Mouse (Mus musculus) forebrain, postnatal 0 days (tissue): ENCODE data around the gene Traf3. TPM values are rescaled to one million over a fixed set of nuclear protein-coding genes. Genes with fewer than 3 reads are reported as not detected.

Experiments
- ATAC-seq: fragments of 200-750 bp; cut with Nextera tagmentation; 2 replicates; pipeline ENCODE4 v1.8.0; 2017; ENCODE audit warnings: mild to moderate bottlenecking, moderate library complexity
- DNase-seq: peaks from one replicate; pipeline ENCODE4 v3.0.0-alpha.2; 2015
- H3K27ac ChIP-seq: fragments of 300-500 bp; sonication (generic); 2 replicates; pipeline ENCODE4 v1.5.1; 2014; ENCODE audit warnings: low read depth, mild to moderate bottlenecking, antibody characterized with exemption, low read length, moderate library complexity, mixed read lengths
- H3K27me3 ChIP-seq: fragments of 300-500 bp; sonication (generic); 2 replicates; pipeline ENCODE4 v1.6.1; 2014; ENCODE audit warnings: mild to moderate bottlenecking, low read length, mixed read lengths; ENCODE audit not compliant: insufficient read depth
- H3K36me3 ChIP-seq: fragments of 300-500 bp; sonication (generic); 2 replicates; pipeline ENCODE4 v1.6.1; 2014; ENCODE audit warnings: mild to moderate bottlenecking, moderate library complexity; ENCODE audit not compliant: insufficient read depth
- H3K4me1 ChIP-seq: fragments of 300-500 bp; sonication (generic); 2 replicates; pipeline ENCODE4 v1.6.1; 2014; ENCODE audit warnings: antibody characterized with exemption; ENCODE audit not compliant: insufficient read depth
- H3K4me2 ChIP-seq: fragments of 300-500 bp; sonication (generic); 2 replicates; pipeline ENCODE4 v1.6.1; 2014; ENCODE audit warnings: low read depth, mild to moderate bottlenecking, moderate library complexity
- H3K4me3 ChIP-seq: fragments of 300-500 bp; sonication (generic); 2 replicates; pipeline ENCODE4 v1.5.1; 2014; ENCODE audit warnings: low read depth, low read length, mixed read lengths
- H3K9ac ChIP-seq: fragments of 300-500 bp; sonication (generic); 2 replicates; pipeline ENCODE4 v1.6.1; 2014; ENCODE audit warnings: mild to moderate bottlenecking
- H3K9me3 ChIP-seq: fragments of 300-500 bp; sonication (generic); 2 replicates; pipeline ENCODE4 v1.6.1; 2016; ENCODE audit warnings: low read length
- CTCF ChIP-seq: sonication (generic); IDR thresholded peaks from 2 replicates; pipeline ENCODE4 v1.5.1; 2016; ENCODE audit warnings: antibody characterized with exemption, control low read depth, low read depth
- WGBS: fragments of 180-500 bp; shearing (Covaris S2); extraction: QIAGEN DNeasy Blood & Tissue Kit; methylation state at CpG from one replicate; pipeline ENCODE4 v1.1.7; 2014; 5-methylcytosine and 5-hydroxymethylcytosine counted together
- polyA plus RNA-seq: library from polyadenylated mRNA; unstranded; fragments of >200 nt; fragmentation: Nextera tagmentation; extraction: Ambion mirVana; gene quantifications from 2 replicates; pipeline ENCODE4 v1.2.1, GENCODE M21; 2015
- total RNA-seq: library from RNA; depleted of rRNA; stranded (reverse); fragments of >200 nt; gene quantifications from 2 replicates; pipeline ENCODE4 v1.2.3, GENCODE M21; 2014

The Traf3 gene
- total and polyA plus RNA-seq, 2 experiments from 2014 or later, result 11.5 to 25.1 TPM

- H3K4me2 ChIP-seq, result no peak overlapping the region
- H3K27me3 ChIP-seq, result no peaks in the 10 kb centered on the region
- no peak for TF ChIP-seq CTCF
- H3K36me3 ChIP-seq, result no peaks in the 10 kb centered on the region
- no peak overlapping the region for H3K27ac ChIP-seq
- ATAC-seq, result peak; percentile 67
- no peaks in the 10 kb centered on the region for H3K9me3 ChIP-seq
- 25% methylated on average over 9 of the region's 9 CpGs for WGBS
- no peak overlapping the region for H3K9ac ChIP-seq
- no peak overlapping the region for H3K4me3 ChIP-seq
- DNase-seq, result peak; percentile 74
- H3K4me1 ChIP-seq, result peaks cover 27% of the 10 kb centered on the region
Measured at GRCm38 (mm10) chr12:111145269-111145668, 20.9 kb upstream of the Traf3 start.

- Histone ChIP-seq H3K27me3 (no peaks in the 10 kb centered on the region), H3K36me3 (no peaks in the 10 kb centered on the region), H3K9me3 (no peaks in the 10 kb centered on the region), H3K4me2 (no peak overlapping the region), H3K27ac (no peak overlapping the region), H3K9ac (no peak overlapping the region), H3K4me1 (peaks cover 11% of the 10 kb centered on the region; the same call in 1 of the 2 replicates), H3K4me3 (no peak overlapping the region)
- DNase-seq (no peak), ATAC-seq (no peak)
- TF ChIP-seq CTCF, result no peak
- WGBS, result 71% methylated on average over 17 of the region's 17 CpGs
Measured at GRCm38 (mm10) chr12:111149495-111150235, 16.5 kb upstream of the Traf3 start.

GRCm38 (mm10) chr12:111150236-111150596 lies 16.0 kb upstream of the Traf3 start:
- no peaks in the 10 kb centered on the region for H3K27me3 ChIP-seq
- H3K4me3 ChIP-seq, result no peak overlapping the region
- ATAC-seq (no peak), DNase-seq (no peak)
- no peak overlapping the region for H3K9ac ChIP-seq
- no peak overlapping the region for H3K27ac ChIP-seq
- H3K4me1 ChIP-seq, result 0 out of 2 replicates have a peak, but pooled peaks cover 5% of the 10 kb centered on the region
- H3K36me3 ChIP-seq, result no peaks in the 10 kb centered on the region
- TF ChIP-seq CTCF, result no peak
- H3K9me3 ChIP-seq, result no peaks in the 10 kb centered on the region
- H3K4me2 ChIP-seq, result no peak overlapping the region
- 8% methylated on average over 6 of the region's 6 CpGs for WGBS

- no peak overlapping the region for H3K27ac ChIP-seq
- WGBS, result 92% methylated on average over 5 of the region's 5 CpGs
- H3K36me3 ChIP-seq, result no peaks in the 10 kb centered on the region
- H3K4me3 ChIP-seq, result no peak overlapping the region
- no peaks in the 10 kb centered on the region for H3K9me3 ChIP-seq
- no peaks in the 10 kb centered on the region for H3K27me3 ChIP-seq
- no peak overlapping the region for H3K9ac ChIP-seq
- TF ChIP-seq CTCF, result no peak
- DNase-seq (no peak), ATAC-seq (no peak)
- no peaks in the 10 kb centered on the region for H3K4me1 ChIP-seq
- H3K4me2 ChIP-seq, result no peak overlapping the region
Measured at GRCm38 (mm10) chr12:111151422-111152156, 14.6 kb upstream of the Traf3 start.

- no peaks in the 10 kb centered on the region for H3K4me1 ChIP-seq
- no peak overlapping the region for H3K4me3 ChIP-seq
- no peaks in the 10 kb centered on the region for H3K9me3 ChIP-seq
- H3K4me2 ChIP-seq, result no peak overlapping the region
- DNase-seq (no peak), ATAC-seq (no peak)
- TF ChIP-seq CTCF, result no peak
- H3K27me3 ChIP-seq, result no peaks in the 10 kb centered on the region
- 88% methylated on average over 6 of the region's 6 CpGs for WGBS
- H3K36me3 ChIP-seq, result no peaks in the 10 kb centered on the region
- no peak overlapping the region for H3K27ac ChIP-seq
- no peak overlapping the region for H3K9ac ChIP-seq
Measured at GRCm38 (mm10) chr12:111152579-111152978, 13.6 kb upstream of the Traf3 start.

- Histone ChIP-seq H3K4me3 (no peak overlapping the region), H3K4me2 (no peak overlapping the region), H3K9ac (no peak overlapping the region), H3K27me3 (no peaks in the 10 kb centered on the region), H3K9me3 (no peaks in the 10 kb centered on the region), H3K36me3 (no peaks in the 10 kb centered on the region), H3K4me1 (no peaks in the 10 kb centered on the region), H3K27ac (no peak overlapping the region)
- no peak for DNase-seq
- 56% methylated on average over 7 of the region's 7 CpGs for WGBS
- no peak for TF ChIP-seq CTCF
- no peak; the same call in 1 of the 2 replicates for ATAC-seq
Measured at GRCm38 (mm10) chr12:111152981-111153710, 13.0 kb upstream of the Traf3 start.
